Mouse (Mus musculus): ENCODE results near the gene 4930442H23Rik.
A peak's percentile ranks its signal among the peaks of the same experiment; 100 is the strongest.

4930442H23Rik gene

DNA sequence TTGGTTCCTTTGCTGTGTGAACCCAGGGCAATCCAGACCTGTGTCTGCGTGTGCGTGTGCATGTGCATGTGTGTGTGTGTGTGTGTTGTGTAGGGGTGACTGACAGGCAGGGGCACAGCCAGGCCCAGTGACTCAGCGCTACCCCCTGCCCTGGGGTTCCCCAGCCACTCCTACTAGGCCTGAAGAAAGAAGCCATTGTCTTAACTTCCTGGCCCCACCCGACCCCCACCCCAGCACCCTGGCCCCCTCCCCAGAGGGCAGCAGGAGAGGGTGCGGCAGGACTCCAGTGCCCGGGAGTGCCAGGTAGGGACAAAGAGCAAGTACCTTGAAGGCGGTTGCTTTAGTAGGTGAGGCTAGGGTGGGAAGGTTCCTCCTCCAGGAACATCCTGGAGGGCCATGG, 37.9 kb downstream of the 4930442H23Rik start:
- DNase-seq (ENCODE audit: extremely low spot score, low read depth, low spot score), result no peak

DNA sequence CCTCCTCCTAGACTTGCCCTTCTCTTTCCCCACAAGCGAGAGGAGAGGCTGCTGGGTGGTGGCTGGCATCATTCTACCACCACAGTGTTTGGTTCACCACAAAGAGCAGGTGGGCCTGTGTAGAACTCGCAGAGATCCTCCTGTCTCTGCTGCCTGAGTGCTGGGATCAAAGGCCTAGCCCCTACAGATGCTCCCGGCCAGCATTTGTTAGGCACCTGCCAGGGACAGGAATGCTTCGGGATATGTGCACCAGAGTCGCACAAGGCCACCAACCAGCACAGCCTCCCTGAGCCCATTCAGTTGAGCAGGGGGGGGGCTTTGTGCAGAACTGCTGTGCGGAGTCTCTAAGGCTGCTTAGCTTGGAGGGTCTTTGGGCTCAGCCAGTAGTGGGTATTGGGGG, 38.3 kb downstream of the 4930442H23Rik start:
- no peak for DNase-seq (ENCODE audit: extremely low spot score, low read depth, low spot score)

DNA sequence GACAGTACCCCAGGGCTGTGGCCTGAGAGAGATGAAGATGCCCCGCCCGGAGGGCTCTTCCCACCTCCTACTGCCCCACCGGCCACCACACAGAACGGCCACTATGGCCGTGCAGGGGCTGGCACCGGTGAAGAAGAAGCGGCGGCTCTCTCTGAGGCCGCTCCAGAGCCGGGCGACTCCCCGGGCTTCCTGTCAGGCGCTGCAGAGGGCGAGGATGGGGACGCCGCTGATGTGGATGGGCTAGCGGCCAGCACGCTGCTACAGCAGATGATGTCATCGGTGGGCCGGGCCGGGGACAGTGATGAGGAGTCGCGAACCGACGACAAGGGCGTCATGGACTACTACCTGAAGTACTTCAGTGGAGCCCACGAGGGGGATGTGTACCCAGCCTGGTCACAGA, 39.0 kb downstream of the 4930442H23Rik start:
- no peak for DNase-seq (ENCODE audit: extremely low spot score, low read depth, low spot score)

GRCm38 (mm10) chr10:81143845-81144437, 39.7 kb downstream of the 4930442H23Rik start:
- DNase-seq (ENCODE audit: extremely low spot score, low read depth, low spot score), result no peak

DNA sequence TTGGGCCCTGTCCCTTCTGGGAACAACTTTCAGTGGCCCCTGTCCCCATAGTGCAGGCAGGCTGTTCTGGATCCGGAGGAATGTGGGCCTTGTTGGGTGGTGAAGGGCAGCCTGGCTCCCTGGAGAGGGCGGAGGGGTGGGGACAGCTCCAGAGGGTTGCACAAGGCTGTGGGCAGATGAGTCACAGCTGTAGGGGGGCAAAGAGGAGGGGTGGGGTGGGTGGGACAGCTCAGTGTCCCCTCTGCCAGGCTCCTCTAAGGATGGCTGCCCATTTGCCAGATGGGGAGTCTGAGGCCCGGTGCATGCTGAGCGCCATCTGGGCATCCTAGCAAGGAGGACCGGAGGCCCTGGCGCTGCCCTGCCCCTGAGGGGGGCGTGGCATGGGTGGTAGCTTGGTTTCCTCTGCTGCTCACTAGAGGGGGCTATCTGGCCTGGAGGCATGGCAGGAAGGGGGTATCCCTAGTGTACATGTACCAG, 40.5 kb downstream of the 4930442H23Rik start:
- DNase-seq (ENCODE audit: extremely low spot score, low read depth, low spot score), result no peak

- no peak for DNase-seq (ENCODE audit: extremely low spot score, low read depth, low spot score)
These were observed 41.1 kb downstream of the 4930442H23Rik start for GRCm38 (mm10) chr10:81142551-81142981.

DNA sequence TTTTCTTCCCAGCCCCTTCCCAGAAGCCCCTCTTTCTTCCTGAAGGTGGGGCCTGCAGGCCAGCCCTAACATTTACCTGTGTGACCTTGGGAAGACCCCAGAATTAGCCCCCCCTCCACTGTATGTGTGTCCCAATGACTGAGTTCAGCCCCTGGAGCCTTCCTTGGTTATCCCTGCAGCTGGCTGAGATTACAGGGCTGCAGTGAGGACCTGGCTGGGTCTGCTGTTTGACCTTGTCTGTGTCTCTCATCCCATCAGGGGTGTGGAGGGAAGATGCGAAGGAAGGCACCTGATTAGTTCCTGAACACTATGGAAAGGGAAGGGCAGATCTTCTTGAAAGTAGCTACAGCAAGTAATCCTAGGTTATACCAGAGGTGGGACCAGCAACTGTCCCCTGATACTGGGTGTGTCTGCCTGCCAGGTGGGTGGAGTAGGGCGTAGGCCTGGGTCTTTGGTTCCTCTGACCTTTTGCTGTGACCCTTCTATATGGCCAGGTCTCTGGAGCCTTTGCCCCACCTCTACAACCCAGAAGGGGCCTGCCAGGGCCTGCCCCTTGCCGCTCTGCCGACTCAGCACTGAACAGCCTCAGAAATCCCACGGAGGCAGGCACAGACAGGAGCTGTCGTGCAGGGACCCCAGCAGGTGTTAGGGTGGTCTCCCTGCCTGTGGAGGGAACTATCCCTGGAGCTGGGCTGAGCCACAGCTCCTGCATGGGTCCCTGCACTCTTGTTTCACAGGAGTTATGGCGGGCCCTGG, 42.0 kb downstream of the 4930442H23Rik start:
- no peak for DNase-seq (ENCODE audit: extremely low spot score, low read depth, low spot score)

GRCm38 (mm10) chr10:81140717-81141454, 42.8 kb downstream of the 4930442H23Rik start:
- no peak for DNase-seq (ENCODE audit: extremely low spot score, low read depth, low spot score)

- DNase-seq (ENCODE audit: extremely low spot score, low read depth, low spot score), result no peak
These were observed 43.6 kb downstream of the 4930442H23Rik start for GRCm38 (mm10) chr10:81140005-81140404.

DNA sequence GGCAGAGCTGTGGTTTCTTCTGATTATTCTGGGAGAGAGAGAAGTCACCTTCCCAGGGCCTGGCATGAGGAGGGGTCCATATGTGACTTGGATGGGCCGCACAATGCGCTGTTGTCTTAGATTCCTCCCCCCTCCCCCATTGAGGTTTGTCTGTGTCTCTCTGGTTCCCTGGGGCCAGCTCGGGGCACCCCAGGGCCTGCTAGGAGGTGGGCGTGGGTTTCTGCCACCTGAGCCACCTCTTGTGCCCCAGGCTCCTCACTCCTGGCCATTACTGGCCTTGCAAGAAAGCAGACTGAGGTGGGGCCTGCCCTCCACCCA, 44.2 kb downstream of the 4930442H23Rik start:
- DNase-seq (ENCODE audit: extremely low spot score, low read depth, low spot score), result no peak

GRCm38 (mm10) chr10:81138821-81139528, 44.7 kb downstream of the 4930442H23Rik start:
- DNase-seq (ENCODE audit: extremely low spot score, low read depth, low spot score), result no peak

DNA sequence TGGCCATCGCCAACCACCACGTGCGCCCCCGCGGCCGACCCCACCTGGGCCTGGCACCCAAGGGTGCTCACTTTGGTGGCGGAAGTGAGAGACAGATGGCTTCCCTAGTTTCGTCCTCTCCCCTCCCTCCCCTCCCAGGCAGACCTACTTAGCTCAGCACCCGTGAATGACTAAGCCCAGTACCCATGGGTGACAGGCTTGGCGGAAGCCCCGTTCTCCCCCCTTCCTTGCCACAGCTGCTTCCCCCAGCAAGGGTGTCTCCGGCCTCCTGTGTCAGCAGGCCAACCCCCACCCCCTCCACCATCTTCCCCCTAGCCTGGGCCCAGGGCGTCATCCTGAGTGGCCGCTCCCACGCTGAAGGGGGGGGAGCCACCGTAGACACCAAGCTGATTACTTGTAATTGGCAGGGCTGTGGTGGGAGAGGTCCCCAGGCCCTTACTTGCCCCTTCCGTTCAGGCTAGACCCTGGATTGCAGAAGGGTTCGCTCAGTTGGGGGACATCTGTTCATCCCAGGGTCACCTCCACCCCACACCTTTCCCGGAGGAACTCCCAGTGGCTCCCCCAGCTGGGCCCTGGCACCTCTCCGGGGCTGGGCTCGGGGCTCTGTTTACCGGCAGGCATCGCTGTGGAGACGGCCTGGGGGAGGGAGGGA, 45.4 kb downstream of the 4930442H23Rik start:
- DNase-seq (ENCODE audit: extremely low spot score, low read depth, low spot score), result no peak

- DNase-seq (ENCODE audit: extremely low spot score, low read depth, low spot score), result peak; percentile 98
These were observed 46.2 kb downstream of the 4930442H23Rik start for GRCm38 (mm10) chr10:81137252-81138130.

DNA sequence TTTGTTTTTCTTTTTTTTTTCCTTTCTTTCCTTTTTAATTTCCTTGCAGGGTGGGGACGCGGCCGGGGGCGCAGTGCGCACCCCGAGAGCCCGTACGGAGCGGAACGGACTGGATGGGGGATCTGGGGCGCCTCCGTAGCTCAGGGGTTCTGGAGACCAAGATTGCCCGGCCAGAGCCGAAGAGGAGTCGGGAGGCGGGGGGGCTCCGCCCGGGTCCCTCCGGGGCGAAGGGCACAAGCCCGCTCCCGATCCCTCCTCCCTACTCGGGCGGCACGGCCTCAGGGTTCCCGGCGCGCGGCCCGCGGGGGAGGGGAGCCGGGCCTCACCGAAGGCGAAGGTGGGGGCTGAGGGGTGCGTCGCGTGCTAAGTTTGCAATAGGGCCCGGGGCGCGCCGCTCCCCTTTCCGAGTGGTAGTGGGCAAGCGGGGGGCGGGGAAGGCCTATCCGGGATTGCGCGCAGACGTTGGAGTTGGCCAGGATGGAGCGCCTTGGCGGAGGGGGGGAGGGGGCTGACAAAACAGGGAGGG, 46.9 kb downstream of the 4930442H23Rik start:
- no peak for DNase-seq (ENCODE audit: extremely low spot score, low read depth, low spot score)

DNA sequence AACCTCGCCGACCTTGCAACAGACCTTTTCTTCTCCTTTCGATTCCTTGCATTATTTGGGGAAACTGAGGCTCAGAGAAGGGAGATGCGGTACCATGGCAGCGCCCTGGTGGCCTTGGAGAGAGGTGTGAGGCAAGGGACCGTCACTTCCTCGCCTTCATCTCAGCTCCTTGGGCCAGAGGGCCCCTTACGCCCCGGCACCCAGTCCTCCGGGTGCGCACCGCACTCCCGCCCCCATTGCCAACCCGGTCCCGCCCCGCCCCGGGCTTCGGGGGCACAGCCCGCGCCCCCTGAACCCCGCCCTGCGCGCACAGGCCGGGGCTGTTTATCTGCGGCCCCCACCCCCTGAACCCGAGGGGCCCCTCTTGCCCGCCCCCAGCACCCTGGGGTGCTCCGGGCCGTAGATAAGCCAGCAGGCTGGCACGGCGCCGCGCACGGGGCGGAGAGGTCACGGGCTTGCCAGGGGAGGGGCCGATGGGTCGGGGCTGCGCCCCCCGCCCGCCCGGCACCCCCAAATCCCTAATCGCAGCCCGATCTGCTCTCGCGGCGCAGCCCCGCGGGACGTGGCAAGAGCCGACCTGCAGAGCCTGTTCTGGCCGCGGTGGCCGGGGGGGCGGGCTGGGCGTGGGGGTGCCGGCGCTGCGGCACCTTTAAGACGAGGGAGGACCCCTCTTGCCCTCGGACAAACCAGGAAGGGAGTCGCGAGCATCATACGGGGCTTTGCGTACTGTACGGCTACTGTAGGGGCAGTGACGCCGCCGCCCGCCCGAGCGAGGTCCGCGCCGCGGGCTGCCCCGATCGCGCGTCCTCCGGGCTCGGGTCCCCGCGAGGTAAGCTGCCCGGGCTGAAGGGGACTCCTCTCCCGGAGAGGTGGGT, 47.6 kb downstream of the 4930442H23Rik start:
- DNase-seq (ENCODE audit: extremely low spot score, low read depth, low spot score), result no peak

- DNase-seq (ENCODE audit: extremely low spot score, low read depth, low spot score), result no peak
These were observed 48.5 kb downstream of the 4930442H23Rik start, which contains the start of gene Zbtb7a for GRCm38 (mm10) chr10:81134966-81135681. TSS of gene Zbtb7a (plus strand) at chr10:81135220.

- no peak for DNase-seq (ENCODE audit: extremely low spot score, low read depth, low spot score)
These were observed 49.5 kb downstream of the 4930442H23Rik start for GRCm38 (mm10) chr10:81134181-81134587.
